Mouse (Mus musculus) forebrain, embryonic 16.5 days (tissue): ENCODE data around the gene Farsa. TPM values are rescaled to one million over a fixed set of nuclear protein-coding genes. Genes with fewer than 3 reads are reported as not detected.
A peak's percentile ranks its signal among the peaks of the same experiment; 100 is the strongest.
"Not testable (repeated sequence)": the region's sequence is repeated elsewhere in the genome, so short reads cannot be mapped to it uniquely, and the experiment has no call there.

ENCODE experiments used
- ATAC-seq: fragments of 200-750 bp; cut with Nextera tagmentation; 2 replicates; pipeline ENCODE4 v1.8.0; 2017; ENCODE audit warnings: mild to moderate bottlenecking, moderate library complexity
- H3K27ac ChIP-seq: fragments of 300-500 bp; sonication (generic); 2 replicates; pipeline ENCODE4 v1.5.1; 2014; ENCODE audit warnings: low read length, control low read depth
- H3K27me3 ChIP-seq: fragments of 300-500 bp; sonication (generic); replicated peaks from 2 replicates; pipeline ENCODE4 v1.6.1; 2014; ENCODE audit warnings: low read length; ENCODE audit not compliant: control insufficient read depth, insufficient read depth
- H3K36me3 ChIP-seq: fragments of 300-500 bp; sonication (generic); 2 replicates; pipeline ENCODE4 v1.6.1; 2014; ENCODE audit not compliant: control insufficient read depth, insufficient read depth
- H3K4me1 ChIP-seq: fragments of 300-500 bp; sonication (generic); replicated peaks from 2 replicates; pipeline ENCODE4 v1.6.1; 2014; ENCODE audit warnings: low read length; ENCODE audit not compliant: control insufficient read depth, insufficient read depth
- H3K4me2 ChIP-seq: fragments of 300-500 bp; sonication (generic); 2 replicates; pipeline ENCODE4 v1.6.1; 2014; ENCODE audit warnings: mild to moderate bottlenecking, low read length, control low read depth
- H3K4me3 ChIP-seq: fragments of 300-500 bp; sonication (generic); replicated peaks from 2 replicates; pipeline ENCODE4 v1.5.1; 2014; ENCODE audit warnings: mild to moderate bottlenecking, low read length, control low read depth
- H3K9ac ChIP-seq: fragments of 300-500 bp; sonication (generic); replicated peaks from 2 replicates; pipeline ENCODE4 v1.6.1; 2014; ENCODE audit warnings: low read depth, low read length, control low read depth
- H3K9me3 ChIP-seq: fragments of 300-500 bp; sonication (generic); 2 replicates; pipeline ENCODE4 v1.6.1; 2016; ENCODE audit warnings: low read length; ENCODE audit not compliant: control insufficient read depth
- WGBS: fragments of 180-500 bp; shearing (Covaris S2); extraction: QIAGEN DNeasy Blood & Tissue Kit; methylation state at CpG from one replicate; pipeline ENCODE4 v1.1.7; 2014; 5-methylcytosine and 5-hydroxymethylcytosine counted together
- polyA plus RNA-seq: library from polyadenylated mRNA; unstranded; fragments of >200 nt; fragmentation: Nextera tagmentation; extraction: Ambion mirVana; gene quantifications from 2 replicates; pipeline ENCODE4 v1.2.1, GENCODE M21; 2015

Farsa gene
- polyA plus RNA-seq, 1 experiment from 2014 or later = 126 TPM

DNA sequence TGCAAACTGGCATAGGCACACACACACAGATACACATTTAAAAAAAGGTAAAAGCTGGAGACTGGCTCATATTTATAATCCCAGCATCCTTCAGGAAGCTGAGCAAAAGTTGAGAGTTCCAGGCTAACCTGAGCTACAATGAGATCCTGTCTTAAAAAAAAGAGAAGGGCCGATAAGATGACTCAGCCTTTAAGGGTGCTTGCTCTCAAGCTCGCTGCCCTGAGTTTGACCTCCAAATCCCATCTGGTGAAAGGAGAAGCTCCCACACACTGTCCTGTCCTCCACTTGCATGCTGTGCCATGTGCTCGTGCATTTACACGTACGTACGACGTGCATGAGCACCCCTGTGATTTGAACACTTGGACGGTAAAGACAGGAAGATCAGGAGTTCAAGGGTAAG is 50.7 kb downstream of the Farsa start:
- Histone ChIP-seq H3K9ac (no peak overlapping the region), H3K4me3 (no peak overlapping the region), H3K36me3 (peaks cover 10% of the 10 kb centered on the region), H3K4me2 (no peak overlapping the region), H3K27ac (no peak overlapping the region), H3K27me3 (no peaks in the 10 kb centered on the region), H3K9me3 (no peaks in the 10 kb centered on the region), H3K4me1 (peaks cover 19% of the 10 kb centered on the region)
- WGBS = 80% methylated on average over 8 of the region's 8 CpGs
- no peak for ATAC-seq

DNA sequence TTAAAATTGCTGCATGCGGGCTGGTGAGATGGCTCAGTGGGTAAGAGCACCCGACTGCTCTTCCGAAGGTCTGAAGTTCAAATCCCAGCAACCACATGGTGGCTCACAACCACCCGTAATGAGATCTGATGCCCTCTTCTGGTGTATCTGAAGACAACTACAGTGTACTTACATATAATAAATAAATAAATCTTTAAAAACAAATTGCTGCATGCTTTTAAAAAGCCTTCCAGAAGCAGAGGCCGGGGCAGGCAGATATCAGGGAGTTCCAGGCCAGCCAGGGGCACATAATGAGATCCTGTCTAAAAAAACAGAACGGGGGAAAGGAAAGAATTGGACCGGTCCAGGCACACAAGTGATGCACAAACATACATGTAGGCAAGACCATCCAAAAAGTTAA is 51.2 kb downstream of the Farsa start:
- not testable (repeated sequence) for ATAC-seq
- WGBS = 31% methylated on average over 6 of the region's 7 CpGs
- peaks cover 14% of the 10 kb centered on the region for H3K36me3 ChIP-seq

GRCm38 (mm10) chr8:84908421-84909161 is 51.8 kb downstream of the Farsa start, which contains the start of gene Dnase2a:
TSS of gene Dnase2a (plus strand) at chr8:84908560.
- Histone ChIP-seq H3K27me3 (no peaks in the 10 kb centered on the region), H3K9me3 (no peaks in the 10 kb centered on the region), H3K36me3 (peaks cover 17% of the 10 kb centered on the region), H3K9ac (peak within 1 kb of the TSS; percentile 61), H3K27ac (no peak within 1 kb of the TSS), H3K4me3 (peak within 1 kb of the TSS; percentile 48), H3K4me2 (peak within 1 kb of the TSS; percentile 67), H3K4me1 (peaks cover 18% of the 10 kb centered on the region)
- under 1% methylated on average over 45 of the region's 45 CpGs for WGBS
- ATAC-seq = peak; percentile 84

More for the DNA sequence above, 51.2 kb downstream of the Farsa start:
- Histone ChIP-seq H3K4me1 (peaks cover 18% of the 10 kb centered on the region), H3K4me2 (peak overlapping the region; percentile 67), H3K4me3 (peak overlapping the region; percentile 48)
- not testable (repeated sequence) for H3K27me3 ChIP-seq, H3K27ac ChIP-seq, H3K9me3 ChIP-seq, H3K9ac ChIP-seq

- H3K4me3 ChIP-seq = peak overlapping the region; percentile 48
- no peak overlapping the region for H3K27ac ChIP-seq
- WGBS = 51% methylated on average over 20 of the region's 20 CpGs
- H3K4me2 ChIP-seq = peak overlapping the region; percentile 67
- peak overlapping the region; percentile 61 for H3K9ac ChIP-seq
- ATAC-seq = no peak
- H3K9me3 ChIP-seq = no peaks in the 10 kb centered on the region
- peaks cover 18% of the 10 kb centered on the region for H3K4me1 ChIP-seq
- 0 out of 2 replicates have a peak, but pooled peaks cover 2% of the 10 kb centered on the region for H3K27me3 ChIP-seq
- H3K36me3 ChIP-seq = peaks cover 17% of the 10 kb centered on the region
Observed at GRCm38 (mm10) chr8:84909162-84909767, 52.5 kb downstream of the Farsa start.

DNA sequence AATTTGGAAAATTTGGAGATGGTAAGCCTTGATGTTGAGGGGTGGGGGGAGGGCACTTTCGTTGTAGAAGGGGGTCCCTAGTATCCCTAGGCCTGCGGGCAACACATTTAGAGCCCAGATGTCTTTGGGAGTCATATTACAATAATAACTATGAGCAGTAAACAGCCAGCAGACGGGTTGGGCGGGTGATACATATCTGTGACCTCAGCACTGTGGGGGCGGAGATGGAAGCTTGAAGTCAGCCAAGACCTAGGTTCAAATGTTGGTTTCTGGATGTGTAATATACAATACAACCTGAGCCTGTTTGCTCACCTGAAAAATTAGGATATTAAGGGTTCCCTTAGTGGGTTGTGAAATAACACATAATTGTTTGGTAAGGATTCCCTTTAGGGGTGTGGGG is 53.2 kb downstream of the Farsa start:
- H3K9me3 ChIP-seq = no peaks in the 10 kb centered on the region
- no peak overlapping the region for H3K4me3 ChIP-seq
- no peak overlapping the region for H3K27ac ChIP-seq
- H3K4me1 ChIP-seq = peaks cover 18% of the 10 kb centered on the region
- ATAC-seq = no peak
- 85% methylated on average over 5 of the region's 5 CpGs for WGBS
- 0 out of 2 replicates have a peak, but pooled peaks cover 2% of the 10 kb centered on the region for H3K27me3 ChIP-seq
- no peak overlapping the region for H3K4me2 ChIP-seq
- no peak overlapping the region for H3K9ac ChIP-seq
- peaks cover 22% of the 10 kb centered on the region for H3K36me3 ChIP-seq

DNA sequence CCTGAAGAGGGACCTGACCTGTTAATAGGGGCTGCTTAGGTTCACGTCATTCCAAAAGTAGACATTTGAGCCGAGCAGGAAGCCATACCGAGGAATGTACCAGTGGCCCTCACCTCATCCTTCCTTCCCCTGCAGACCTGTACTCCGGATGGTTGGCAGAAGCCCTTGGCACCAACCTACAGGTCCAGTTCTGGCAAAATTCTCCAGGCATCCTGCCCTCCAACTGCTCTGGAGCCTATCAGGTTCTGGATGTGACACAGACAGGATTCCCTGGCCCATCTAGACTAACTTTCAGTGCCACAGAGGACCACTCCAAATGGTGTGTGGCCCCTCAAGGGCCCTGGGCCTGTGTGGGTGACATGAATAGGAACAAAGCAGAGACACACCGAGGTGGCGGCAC is 53.8 kb downstream of the Farsa start:
- ATAC-seq = no peak
- no peak overlapping the region for H3K4me3 ChIP-seq
- 90% methylated on average over 6 of the region's 6 CpGs for WGBS
- peaks cover 18% of the 10 kb centered on the region for H3K4me1 ChIP-seq
- H3K9ac ChIP-seq = no peak overlapping the region
- H3K4me2 ChIP-seq = no peak overlapping the region
- no peaks in the 10 kb centered on the region for H3K9me3 ChIP-seq
- no peak overlapping the region for H3K27ac ChIP-seq
- H3K36me3 ChIP-seq = peaks cover 28% of the 10 kb centered on the region
- H3K27me3 ChIP-seq = 0 out of 2 replicates have a peak, but pooled peaks cover 2% of the 10 kb centered on the region

DNA sequence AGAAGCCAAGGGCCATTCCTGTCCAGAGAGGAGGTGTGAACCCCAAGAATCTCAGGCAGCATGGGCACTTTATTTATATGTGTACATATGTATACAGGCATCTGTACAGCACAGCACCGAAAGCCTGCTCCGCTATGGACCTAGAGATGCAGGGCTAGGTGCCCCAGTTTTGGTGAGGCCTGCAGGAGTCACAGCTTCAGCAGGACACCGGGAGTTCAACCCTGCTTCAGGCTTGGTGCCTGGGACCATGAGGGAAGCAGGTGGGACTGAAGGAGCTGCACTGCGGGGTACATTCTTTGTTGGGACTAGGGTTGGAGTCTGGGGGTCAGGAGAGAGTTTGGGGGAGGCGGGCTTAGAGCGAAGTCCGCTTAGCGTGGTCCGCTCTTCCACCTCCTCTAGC is 55.1 kb downstream of the Farsa start:
- Histone ChIP-seq H3K27me3 (0 out of 2 replicates have a peak, but pooled peaks cover 2% of the 10 kb centered on the region), H3K9me3 (no peaks in the 10 kb centered on the region), H3K4me2 (no peak overlapping the region), H3K4me1 (peaks cover 18% of the 10 kb centered on the region), H3K4me3 (no peak overlapping the region), H3K27ac (no peak overlapping the region), H3K9ac (no peak overlapping the region), H3K36me3 (peaks cover 40% of the 10 kb centered on the region)
- WGBS = 85% methylated on average over 9 of the region's 9 CpGs
- ATAC-seq = no peak

DNA sequence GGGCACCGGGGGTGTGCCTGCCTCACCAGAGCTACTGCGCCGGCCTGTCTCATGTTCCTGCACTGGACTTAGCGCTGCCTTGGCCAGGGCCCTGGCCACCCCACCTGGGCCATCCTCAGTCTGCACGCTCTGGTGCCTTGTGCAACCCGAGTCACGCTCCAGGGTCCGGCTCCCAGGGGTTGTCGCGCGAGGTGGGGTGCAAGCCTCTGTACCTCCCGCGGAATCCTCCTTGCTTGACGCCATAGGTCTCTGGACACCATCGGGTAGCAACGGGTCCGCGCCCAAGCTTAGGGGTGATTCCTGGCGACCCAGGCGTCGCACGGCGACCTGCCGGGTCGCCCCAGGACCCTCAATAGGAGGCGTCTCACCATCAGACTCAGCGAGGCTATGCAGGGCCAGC is 55.6 kb downstream of the Farsa start:
- H3K4me1 ChIP-seq = peaks cover 18% of the 10 kb centered on the region
- H3K4me3 ChIP-seq = no peak overlapping the region; the same call in 1 of the 2 replicates
- H3K27ac ChIP-seq = no peak overlapping the region
- ATAC-seq = no peak
- no peak overlapping the region; the same call in 1 of the 2 replicates for H3K4me2 ChIP-seq
- H3K9me3 ChIP-seq = no peaks in the 10 kb centered on the region
- no peak overlapping the region; the same call in 1 of the 2 replicates for H3K9ac ChIP-seq
- H3K36me3 ChIP-seq = peaks cover 42% of the 10 kb centered on the region
- H3K27me3 ChIP-seq = 0 out of 2 replicates have a peak, but pooled peaks cover 2% of the 10 kb centered on the region
- 33% methylated on average over 27 of the region's 27 CpGs for WGBS

DNA sequence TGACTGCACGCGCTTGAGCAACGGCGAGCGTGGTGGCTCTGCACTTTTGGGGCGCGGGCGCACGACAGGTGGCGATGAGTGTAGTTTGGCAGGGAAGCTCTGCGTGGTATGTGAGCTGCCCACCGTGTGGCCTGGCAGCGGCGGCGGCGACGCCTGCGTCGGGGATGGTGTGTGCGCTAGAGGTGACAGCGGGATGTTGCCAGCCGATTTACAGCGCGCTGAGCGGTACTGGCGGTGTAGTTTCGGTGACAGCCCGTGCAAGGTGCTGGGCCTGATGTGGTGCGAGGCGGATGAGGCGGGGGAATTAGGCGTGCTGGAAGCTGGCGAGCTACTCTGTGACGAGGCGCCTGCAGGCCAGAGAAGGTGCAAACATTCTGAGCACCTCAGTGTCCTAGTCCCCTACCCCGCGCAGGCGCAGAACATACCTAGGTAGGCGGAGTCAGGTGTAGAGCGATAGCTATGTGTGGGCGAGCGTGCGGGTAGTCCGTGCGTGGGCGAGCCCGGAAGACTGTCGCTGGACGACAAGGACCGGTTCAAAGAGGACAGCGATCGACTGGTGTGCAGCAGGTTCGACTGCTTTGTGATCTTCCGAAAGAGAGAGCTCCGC is 56.2 kb downstream of the Farsa start:
- Histone ChIP-seq H3K4me3 (peak overlapping the region; percentile 25), H3K9ac (no peak overlapping the region; the same call in 1 of the 2 replicates), H3K27ac (no peak overlapping the region), H3K9me3 (no peaks in the 10 kb centered on the region), H3K4me2 (peak overlapping the region; percentile 49), H3K36me3 (peaks cover 43% of the 10 kb centered on the region), H3K4me1 (peaks cover 18% of the 10 kb centered on the region), H3K27me3 (0 out of 2 replicates have a peak, but pooled peaks cover 2% of the 10 kb centered on the region)
- 3% methylated on average over 55 of the region's 55 CpGs for WGBS
- ATAC-seq = 0 out of 2 replicates have a peak, but pooled peaks have one; percentile 9
